Mouse (Mus musculus) MEL-GATA-1-ER (cell line): Measurements from ENCODE around the gene Dnajb9.
A peak's percentile ranks its signal among the peaks of the same experiment; 100 is the strongest.
"Not testable (repeated sequence)": the region's sequence is repeated elsewhere in the genome, so short reads cannot be mapped to it uniquely, and the experiment has no call there.

Source experiments
- DNase-seq: peaks from one replicate; pipeline ENCODE4 v3.0.0-alpha.2; 2012; ENCODE audit warnings: low read depth; ENCODE audit errors: extremely low read depth

Dnajb9 gene

GRCm38 (mm10) chr12:44209824-44210752 lies at the start of gene Dnajb9:
Dnajb9 (minus strand) TSS chr12:44210326.
- peak; percentile 83 for DNase-seq

- DNase-seq: no peak
Observed at GRCm38 (mm10) chr12:44248309-44248977, 38.3 kb upstream of the Dnajb9 start.

GRCm38 (mm10) chr12:44245739-44246138 lies 35.6 kb upstream of the Dnajb9 start:
- DNase-seq: no peak

- DNase-seq: no peak
Observed at GRCm38 (mm10) chr12:44242407-44242806, 32.3 kb upstream of the Dnajb9 start.

- no peak for DNase-seq
Observed at GRCm38 (mm10) chr12:44241090-44241489, 31.0 kb upstream of the Dnajb9 start.

GRCm38 (mm10) chr12:44224650-44225049 lies 14.5 kb upstream of the Dnajb9 start:
- DNase-seq: no peak

GRCm38 (mm10) chr12:44223044-44223443 lies 12.9 kb upstream of the Dnajb9 start:
- DNase-seq: no peak

- no peak for DNase-seq
Observed at GRCm38 (mm10) chr12:44221651-44222356, 11.7 kb upstream of the Dnajb9 start.

- not testable (repeated sequence) for DNase-seq
Observed at GRCm38 (mm10) chr12:44221070-44221469, 10.9 kb upstream of the Dnajb9 start, which contains the start of gene Pnpla8. Pnpla8 (plus strand) TSS chr12:44221370.

GRCm38 (mm10) chr12:44211555-44211954 lies 1.4 kb upstream of the Dnajb9 start:
- DNase-seq: no peak

GRCm38 (mm10) chr12:44209141-44209823 lies 844 bp downstream of the Dnajb9 start:
- DNase-seq: no peak

- DNase-seq: peak; percentile 82
Observed at GRCm38 (mm10) chr12:44197873-44198525, 12.1 kb downstream of the Dnajb9 start.

GRCm38 (mm10) chr12:44181081-44181982 lies 28.8 kb downstream of the Dnajb9 start:
- DNase-seq: peak; percentile 9

GRCm38 (mm10) chr12:44177038-44177355 lies 33.1 kb downstream of the Dnajb9 start:
- DNase-seq: no peak

GRCm38 (mm10) chr12:44176331-44177037 lies 33.6 kb downstream of the Dnajb9 start:
- DNase-seq: no peak

- peak; percentile 58 for DNase-seq
Observed at GRCm38 (mm10) chr12:44166949-44167348, 43.2 kb downstream of the Dnajb9 start.

- DNase-seq: no peak
Observed at GRCm38 (mm10) chr12:44159349-44159748, 50.8 kb downstream of the Dnajb9 start.
